Mouse (Mus musculus) small intestine, adult 2 months (tissue): ENCODE data around the gene Ms4a7.

Source experiments
- CTCF ChIP-seq: fragments of 200-500 bp; IDR thresholded peaks from 2 replicates; pipeline ENCODE4 v1.5.1; 2012; ENCODE audit warnings: low read depth, mild to moderate bottlenecking, control low read depth, inconsistent platforms, low read length, moderate library complexity, mixed read lengths; ENCODE audit not compliant: insufficient replicate concordance, insufficient read length; ENCODE audit errors: extremely low read depth
- POLR2A ChIP-seq: fragments of 200-500 bp; IDR thresholded peaks from 2 replicates; pipeline ENCODE4 v1.6.1; 2012; ENCODE audit warnings: low read depth, mild to moderate bottlenecking, control low read depth, inconsistent platforms, low read length, moderate library complexity

- TF ChIP-seq CTCF: no peak
- no peak for TF ChIP-seq POLR2A
Measured at GRCm38 (mm10) chr19:11362002-11362401, 26.1 kb upstream of the Ms4a7 start.
